Comparison of ENCODE assay signal across 10 mouse cellular contexts in the genomic region with DNA sequence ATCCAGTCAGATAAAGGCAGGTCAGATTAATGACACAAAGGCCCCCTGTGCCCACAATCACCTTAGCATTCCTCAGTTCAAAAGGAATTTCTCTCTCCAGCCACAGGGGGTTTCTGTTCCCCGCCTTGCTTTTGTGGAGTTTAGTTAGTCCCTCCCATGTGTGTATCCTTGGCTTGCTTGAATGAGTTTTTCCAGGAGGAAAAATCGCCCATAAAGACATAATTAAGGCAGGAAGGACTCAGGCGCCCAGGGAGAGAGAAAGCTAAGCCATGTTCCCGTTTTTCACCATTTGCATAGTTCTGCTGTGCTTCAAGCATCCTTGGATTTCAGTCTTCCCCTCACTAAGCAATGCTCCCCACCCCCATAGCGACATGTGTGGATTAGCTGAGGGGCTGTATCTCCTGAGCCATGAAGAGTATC.
A peak's percentile ranks its signal among the peaks of the same experiment; 100 is the strongest.
DNase-seq lines count a peak whose midpoint lies in the region; ATAC-seq lines count a peak whose summit lies in the region.
"Had no signal": no experiment of that assay in that cellular context is flagged by ENCODE, and none has a peak within 500 bp of the region (broad histone marks: within the 10 kb centered on the region; RNA-seq: fewer than 3 reads in every experiment).

No protein-coding gene starts in this region.

- 0 out of 2 replicates have a peak overlapping the region, but pooled peaks have one; percentile 7 for H3K4me2 ChIP-seq in heart, embryonic 12.5 days
- peak overlapping the region; percentile 12; the same call in 1 of the 2 replicates for H3K4me2 ChIP-seq in midbrain, embryonic 12.5 days (replicated peaks)
- no peak overlapping the region for H3K4me2 ChIP-seq in liver, embryonic 11.5 days
- H3K4me2 ChIP-seq in kidney, embryonic 15.5 days: no peak overlapping the region

- 8% methylated on average over 5 of the region's 5 CpGs for WGBS in heart, embryonic 12.5 days
- WGBS in midbrain, embryonic 12.5 days: 3% methylated on average over 5 of the region's 5 CpGs
- 12% methylated on average over 5 of the region's 5 CpGs for WGBS in liver, embryonic 11.5 days
- WGBS in kidney, embryonic 15.5 days: 17% methylated on average over 5 of the region's 5 CpGs

- H3K9me3 ChIP-seq in heart, embryonic 12.5 days (replicated peaks): no peaks in the 10 kb centered on the region
- no peaks in the 10 kb centered on the region for H3K9me3 ChIP-seq in midbrain, embryonic 12.5 days
- no peaks in the 10 kb centered on the region for H3K9me3 ChIP-seq in liver, embryonic 11.5 days (ENCODE audit: control insufficient read depth, low read length)
- H3K9me3 ChIP-seq in kidney, embryonic 15.5 days (replicated peaks): no peaks in the 10 kb centered on the region

- ATAC-seq in heart, embryonic 12.5 days (ENCODE audit: insufficient number of reproducible peaks, low FRiP score): no peak
- peak; percentile 23; the same call in 1 of the 2 replicates for ATAC-seq in midbrain, embryonic 12.5 days (ENCODE audit: low FRiP score, low read depth)
- ATAC-seq in liver, embryonic 11.5 days (replicated peaks; ENCODE audit: low FRiP score): no peak
- no peak for ATAC-seq in kidney, embryonic 15.5 days (replicated peaks; ENCODE audit: low FRiP score)

- H3K4me3 ChIP-seq in heart, embryonic 12.5 days: no peak overlapping the region
- no peak overlapping the region for H3K4me3 ChIP-seq in midbrain, embryonic 12.5 days
- no peak overlapping the region for H3K4me3 ChIP-seq in liver, embryonic 11.5 days (ENCODE audit: low read depth, low read length)
- no peak overlapping the region for H3K4me3 ChIP-seq in kidney, embryonic 15.5 days (replicated peaks)

- peaks cover 22% of the 10 kb centered on the region for H3K4me1 ChIP-seq in heart, embryonic 12.5 days (replicated peaks)
- peaks cover 52% of the 10 kb centered on the region for H3K4me1 ChIP-seq in midbrain, embryonic 12.5 days
- H3K4me1 ChIP-seq in liver, embryonic 11.5 days (replicated peaks; ENCODE audit: control insufficient read depth, insufficient read depth, low read length): no peaks in the 10 kb centered on the region; the same call in 1 of the 2 replicates
- H3K4me1 ChIP-seq in kidney, embryonic 15.5 days: peaks cover 26% of the 10 kb centered on the region

- H3K27ac ChIP-seq in heart, embryonic 12.5 days (ENCODE audit: poor library complexity, severe bottlenecking): 0 out of 2 replicates have a peak overlapping the region, but pooled peaks have one; percentile 2
- peak overlapping the region; percentile 73 for H3K27ac ChIP-seq in midbrain, embryonic 12.5 days (replicated peaks)
- no peak overlapping the region for H3K27ac ChIP-seq in liver, embryonic 11.5 days (ENCODE audit: low read depth, low read length)
- H3K27ac ChIP-seq in kidney, embryonic 15.5 days: no peak overlapping the region
- H3K27ac ChIP-seq: liver, embryonic 14.5 days; stomach, postnatal 0 days had no signal

- no peak overlapping the region for H3K9ac ChIP-seq in heart, embryonic 12.5 days
- H3K9ac ChIP-seq in midbrain, embryonic 12.5 days (replicated peaks): no peak overlapping the region
- H3K9ac ChIP-seq in liver, embryonic 11.5 days (ENCODE audit: low read depth, low read length): no peak overlapping the region
- H3K9ac ChIP-seq in kidney, embryonic 15.5 days: no peak overlapping the region
- H3K9ac ChIP-seq: liver, embryonic 14.5 days had no signal

- no peaks in the 10 kb centered on the region for H3K36me3 ChIP-seq in heart, embryonic 12.5 days
- H3K36me3 ChIP-seq in midbrain, embryonic 12.5 days: no peaks in the 10 kb centered on the region
- no peaks in the 10 kb centered on the region for H3K36me3 ChIP-seq in liver, embryonic 11.5 days (ENCODE audit: control insufficient read depth, insufficient read depth, low read length)
- no peaks in the 10 kb centered on the region for H3K36me3 ChIP-seq in kidney, embryonic 15.5 days

- DNase-seq in heart, postnatal 4 days: no peak
- DNase-seq in embryo, embryonic 10.5 days (ENCODE audit: low spot score): peak; percentile 66
- DNase-seq in forelimb bud, embryonic 11.5 days (ENCODE audit: low read depth, low spot score): peak; percentile 53
- no peak for DNase-seq in right cerebral cortex, postnatal 36 days (ENCODE audit: low spot score in 2 of 2)
- DNase-seq in liver, embryonic 11.5 days (ENCODE audit: low spot score): no peak

- 0 out of 2 replicates have a peak, but pooled peaks cover 4% of the 10 kb centered on the region for H3K27me3 ChIP-seq in heart, embryonic 12.5 days (replicated peaks)
- H3K27me3 ChIP-seq in midbrain, embryonic 12.5 days: peaks cover 8% of the 10 kb centered on the region; the same call in 1 of the 2 replicates
- H3K27me3 ChIP-seq in liver, embryonic 11.5 days (replicated peaks; ENCODE audit: control insufficient read depth, insufficient read depth, low read length): no peaks in the 10 kb centered on the region
- no peaks in the 10 kb centered on the region for H3K27me3 ChIP-seq in kidney, embryonic 15.5 days

Comparison
In these comparisons a context has a peak if more than half of its experiments do, and no peak if none do; other contexts are left out.
1. H3K27ac ChIP-seq: peak in heart, embryonic 12.5 days (single experiment) and midbrain, embryonic 12.5 days (single experiment); none in liver, embryonic 11.5 days (single experiment) and kidney, embryonic 15.5 days (single experiment).
2. H3K4me2 ChIP-seq: peak in heart, embryonic 12.5 days (single experiment) and midbrain, embryonic 12.5 days (single experiment); none in liver, embryonic 11.5 days (single experiment) and kidney, embryonic 15.5 days (single experiment).
3. DNase-seq: peak in embryo, embryonic 10.5 days (single experiment) and forelimb bud, embryonic 11.5 days (single experiment); none in heart, postnatal 4 days (single experiment), right cerebral cortex, postnatal 36 days (0 of 2) and liver, embryonic 11.5 days (single experiment).